Mouse (Mus musculus) hindbrain, embryonic 14.5 days (tissue): ENCODE data around the gene Itpr1. TPM values are rescaled to one million over a fixed set of nuclear protein-coding genes. Genes with fewer than 3 reads are reported as not detected.

Source experiments
- ATAC-seq: fragments of 200-750 bp; cut with Nextera tagmentation; 2 replicates; pipeline ENCODE4 v1.8.0; 2017; ENCODE audit warnings: moderate number of reproducible peaks, mild to moderate bottlenecking, moderate TSS enrichment, moderate library complexity; ENCODE audit not compliant: low FRiP score
- DNase-seq: peaks from one replicate; pipeline ENCODE4 v3.0.0-alpha.2; 2015; ENCODE audit warnings: low spot score
- H3K27ac ChIP-seq: fragments of 300-500 bp; sonication (generic); 2 replicates; pipeline ENCODE4 v1.5.1; 2014; ENCODE audit warnings: mild to moderate bottlenecking, moderate library complexity
- H3K27me3 ChIP-seq: fragments of 300-500 bp; sonication (generic); 2 replicates; pipeline ENCODE4 v1.6.1; 2014; ENCODE audit warnings: mild to moderate bottlenecking, low read length, mixed read lengths; ENCODE audit not compliant: control insufficient read depth, insufficient read depth
- H3K36me3 ChIP-seq: fragments of 300-500 bp; sonication (generic); replicated peaks from 2 replicates; pipeline ENCODE4 v1.6.1; 2014; ENCODE audit not compliant: control insufficient read depth, insufficient read depth
- H3K4me1 ChIP-seq: fragments of 300-500 bp; sonication (generic); replicated peaks from 2 replicates; pipeline ENCODE4 v1.6.1; 2014; ENCODE audit warnings: antibody characterized with exemption, low read length, mixed read lengths; ENCODE audit not compliant: control insufficient read depth, insufficient read depth
- H3K4me2 ChIP-seq: fragments of 300-500 bp; sonication (generic); replicated peaks from 2 replicates; pipeline ENCODE4 v1.6.1; 2014; ENCODE audit warnings: mild to moderate bottlenecking, moderate library complexity
- H3K4me3 ChIP-seq: fragments of 300-500 bp; sonication (generic); replicated peaks from 2 replicates; pipeline ENCODE4 v1.5.1; 2014; ENCODE audit warnings: mild to moderate bottlenecking, low read length
- H3K9ac ChIP-seq: fragments of 300-500 bp; sonication (generic); 2 replicates; pipeline ENCODE4 v1.6.1; 2014
- H3K9me3 ChIP-seq: fragments of 300-500 bp; sonication (generic); 2 replicates; pipeline ENCODE4 v1.6.1; 2016; ENCODE audit warnings: low read length; ENCODE audit not compliant: control insufficient read depth
- WGBS: fragments of 180-500 bp; shearing (Covaris S2); extraction: QIAGEN DNeasy Blood & Tissue Kit; methylation state at CpG from one replicate; pipeline ENCODE4 v1.1.7; 2014; 5-methylcytosine and 5-hydroxymethylcytosine counted together
- polyA plus RNA-seq: library from polyadenylated mRNA; unstranded; fragments of >200 nt; fragmentation: Nextera tagmentation; extraction: Ambion mirVana; gene quantifications from 2 replicates; pipeline ENCODE4 v1.2.1, GENCODE M21; 2014

Itpr1 gene
- polyA plus RNA-seq, result 6.5 TPM in 2 replicates

GRCm38 (mm10) chr6:108212881-108213295, at the start of gene Itpr1:
Gene Itpr1, plus strand, starts transcription at chr6:108213096.
- Histone ChIP-seq H3K4me1 (peaks cover 9% of the 10 kb centered on the region), H3K4me3 (peak within 1 kb of the TSS; percentile 57), H3K27ac (no peak within 1 kb of the TSS), H3K36me3 (no peaks in the 10 kb centered on the region), H3K9ac (peak within 1 kb of the TSS; percentile 53), H3K4me2 (peak within 1 kb of the TSS; percentile 89), H3K27me3 (peaks cover 3% of the 10 kb centered on the region; the same call in 1 of the 2 replicates), H3K9me3 (no peaks in the 10 kb centered on the region)
- DNase-seq (peak; percentile 95), ATAC-seq (peak; percentile 100)
- WGBS, result under 1% methylated on average over 27 of the region's 27 CpGs

GRCm38 (mm10) chr6:108164935-108165334, 48.0 kb upstream of the Itpr1 start:
- ATAC-seq, result no peak
- Histone ChIP-seq H3K9me3 (no peaks in the 10 kb centered on the region), H3K36me3 (no peaks in the 10 kb centered on the region), H3K27me3 (no peaks in the 10 kb centered on the region), H3K4me1 (no peaks in the 10 kb centered on the region), H3K4me3 (no peak overlapping the region), H3K9ac (no peak overlapping the region), H3K4me2 (no peak overlapping the region), H3K27ac (no peak overlapping the region)
- 67% methylated on average over 5 of the region's 5 CpGs for WGBS
- DNase-seq, result no peak

- H3K9me3 ChIP-seq, result no peaks in the 10 kb centered on the region
- H3K4me3 ChIP-seq, result no peak overlapping the region
- no peak for ATAC-seq
- DNase-seq, result no peak
- whole genome bisulfite sequencing, result 83% methylated on average over 2 of the region's 2 CpGs
- no peak overlapping the region for H3K9ac ChIP-seq
- no peaks in the 10 kb centered on the region for H3K4me1 ChIP-seq
- H3K27ac ChIP-seq, result no peak overlapping the region
- no peaks in the 10 kb centered on the region for H3K27me3 ChIP-seq
- no peak overlapping the region for H3K4me2 ChIP-seq
- no peaks in the 10 kb centered on the region for H3K36me3 ChIP-seq
These were observed 47.3 kb upstream of the Itpr1 start for GRCm38 (mm10) chr6:108165598-108165997.

- no peak overlapping the region for H3K27ac ChIP-seq
- H3K9ac ChIP-seq, result no peak overlapping the region
- H3K27me3 ChIP-seq, result no peaks in the 10 kb centered on the region
- H3K4me3 ChIP-seq, result no peak overlapping the region
- no peaks in the 10 kb centered on the region for H3K4me1 ChIP-seq
- H3K36me3 ChIP-seq, result peaks cover 10% of the 10 kb centered on the region; the same call in 1 of the 2 replicates
- no peaks in the 10 kb centered on the region for H3K9me3 ChIP-seq
- ATAC-seq (no peak), DNase-seq (no peak)
- no peak overlapping the region for H3K4me2 ChIP-seq
- WGBS, result 83% methylated on average over 7 of the region's 7 CpGs
These were observed 44.8 kb upstream of the Itpr1 start for GRCm38 (mm10) chr6:108167946-108168680.

GRCm38 (mm10) chr6:108168723-108169122, 44.2 kb upstream of the Itpr1 start:
- H3K9me3 ChIP-seq, result no peaks in the 10 kb centered on the region
- no peak overlapping the region for H3K9ac ChIP-seq
- peaks cover 16% of the 10 kb centered on the region; the same call in 1 of the 2 replicates for H3K36me3 ChIP-seq
- ATAC-seq, result no peak
- H3K4me3 ChIP-seq, result no peak overlapping the region
- H3K4me2 ChIP-seq, result no peak overlapping the region
- no peaks in the 10 kb centered on the region for H3K4me1 ChIP-seq
- no peaks in the 10 kb centered on the region for H3K27me3 ChIP-seq
- no peak overlapping the region for H3K27ac ChIP-seq
- 94% methylated on average over 6 of the region's 6 CpGs for WGBS
- DNase-seq, result no peak

- H3K4me3 ChIP-seq, result no peak overlapping the region
- H3K4me2 ChIP-seq, result no peak overlapping the region
- ATAC-seq (no peak), DNase-seq (no peak)
- no peak overlapping the region for H3K27ac ChIP-seq
- H3K9ac ChIP-seq, result no peak overlapping the region
- no peaks in the 10 kb centered on the region for H3K9me3 ChIP-seq
- no peaks in the 10 kb centered on the region for H3K4me1 ChIP-seq
- peaks cover 22% of the 10 kb centered on the region; the same call in 1 of the 2 replicates for H3K36me3 ChIP-seq
- WGBS, result 96% methylated on average over 3 of the region's 3 CpGs
- H3K27me3 ChIP-seq, result no peaks in the 10 kb centered on the region
These were observed 43.4 kb upstream of the Itpr1 start for GRCm38 (mm10) chr6:108169466-108169865.

- Histone ChIP-seq H3K27me3 (no peaks in the 10 kb centered on the region), H3K9me3 (no peaks in the 10 kb centered on the region), H3K4me2 (no peak overlapping the region), H3K4me3 (no peak overlapping the region), H3K9ac (no peak overlapping the region), H3K27ac (no peak overlapping the region), H3K36me3 (peaks cover 31% of the 10 kb centered on the region; the same call in 1 of the 2 replicates), H3K4me1 (no peaks in the 10 kb centered on the region)
- DNase-seq, result no peak
- ATAC-seq, result no peak
- 91% methylated on average over 1 of the region's 1 CpGs for WGBS
These were observed 40.7 kb upstream of the Itpr1 start for GRCm38 (mm10) chr6:108172219-108172618.

- H3K36me3 ChIP-seq, result peaks cover 31% of the 10 kb centered on the region; the same call in 1 of the 2 replicates
- no peak overlapping the region for H3K4me3 ChIP-seq
- H3K27me3 ChIP-seq, result no peaks in the 10 kb centered on the region
- ATAC-seq, result no peak
- DNase-seq, result no peak
- H3K27ac ChIP-seq, result no peak overlapping the region
- no peaks in the 10 kb centered on the region for H3K9me3 ChIP-seq
- H3K4me2 ChIP-seq, result no peak overlapping the region
- H3K9ac ChIP-seq, result no peak overlapping the region
- WGBS, result 95% methylated on average over 3 of the region's 3 CpGs
- no peaks in the 10 kb centered on the region for H3K4me1 ChIP-seq
These were observed 38.7 kb upstream of the Itpr1 start for GRCm38 (mm10) chr6:108174181-108174580.

- H3K9ac ChIP-seq, result no peak overlapping the region
- H3K4me2 ChIP-seq, result no peak overlapping the region
- H3K36me3 ChIP-seq, result peaks cover 13% of the 10 kb centered on the region; the same call in 1 of the 2 replicates
- H3K27ac ChIP-seq, result no peak overlapping the region
- H3K27me3 ChIP-seq, result no peaks in the 10 kb centered on the region
- H3K4me3 ChIP-seq, result no peak overlapping the region
- no peaks in the 10 kb centered on the region for H3K9me3 ChIP-seq
- 97% methylated on average over 2 of the region's 2 CpGs for WGBS
- DNase-seq, result no peak
- no peak for ATAC-seq
- H3K4me1 ChIP-seq, result 0 out of 2 replicates have a peak, but pooled peaks cover 1% of the 10 kb centered on the region
These were observed 33.8 kb upstream of the Itpr1 start for GRCm38 (mm10) chr6:108179087-108179486.
